Mouse (Mus musculus): ENCODE results near the gene Anxa5. TPM values are rescaled to one million over a fixed set of nuclear protein-coding genes. Genes with fewer than 3 reads are reported as not detected.

Gene Anxa5
- total and polyA plus RNA-seq, 3 experiments = 119 to 223 (median 131) TPM

GRCm38 (mm10) chr3:36511491-36511890 lies 35.8 kb upstream of the Anxa5 start:
- no peak overlapping the region for H3K27ac ChIP-seq
- intact Hi-C loops (cut with DNase I) = no loop called here
- no peaks in the 10 kb centered on the region for H3K27me3 ChIP-seq (ENCODE audit: control insufficient read depth, insufficient read depth, low read length)
- H3K4me3 ChIP-seq = no peak overlapping the region
- 78% methylated on average over 6 of the region's 6 CpGs for WGBS
- no peaks in the 10 kb centered on the region for H3K79me2 ChIP-seq (replicated peaks; ENCODE audit: control insufficient read depth, insufficient read depth, low read length)
- no peak for TF ChIP-seq EP300 (IDR thresholded peaks at IDR 0.05; ENCODE audit: insufficient read depth, low read depth, low read length)
- TF ChIP-seq POLR2A (IDR thresholded peaks at IDR 0.05; ENCODE audit: insufficient read depth, low read depth, low read length) = no peak
- no peak for TF ChIP-seq CTCF (IDR thresholded peaks at IDR 0.05)
- H3K36me3 ChIP-seq (ENCODE audit: control insufficient read depth, insufficient read depth, low read length) = no peaks in the 10 kb centered on the region
- no peak for DNase-seq
- H3K4me1 ChIP-seq (ENCODE audit: control insufficient read depth, insufficient read depth, low read length) = no peaks in the 10 kb centered on the region
- no peak overlapping the region for H3K9ac ChIP-seq (ENCODE audit: low read depth, low read length)

DNA sequence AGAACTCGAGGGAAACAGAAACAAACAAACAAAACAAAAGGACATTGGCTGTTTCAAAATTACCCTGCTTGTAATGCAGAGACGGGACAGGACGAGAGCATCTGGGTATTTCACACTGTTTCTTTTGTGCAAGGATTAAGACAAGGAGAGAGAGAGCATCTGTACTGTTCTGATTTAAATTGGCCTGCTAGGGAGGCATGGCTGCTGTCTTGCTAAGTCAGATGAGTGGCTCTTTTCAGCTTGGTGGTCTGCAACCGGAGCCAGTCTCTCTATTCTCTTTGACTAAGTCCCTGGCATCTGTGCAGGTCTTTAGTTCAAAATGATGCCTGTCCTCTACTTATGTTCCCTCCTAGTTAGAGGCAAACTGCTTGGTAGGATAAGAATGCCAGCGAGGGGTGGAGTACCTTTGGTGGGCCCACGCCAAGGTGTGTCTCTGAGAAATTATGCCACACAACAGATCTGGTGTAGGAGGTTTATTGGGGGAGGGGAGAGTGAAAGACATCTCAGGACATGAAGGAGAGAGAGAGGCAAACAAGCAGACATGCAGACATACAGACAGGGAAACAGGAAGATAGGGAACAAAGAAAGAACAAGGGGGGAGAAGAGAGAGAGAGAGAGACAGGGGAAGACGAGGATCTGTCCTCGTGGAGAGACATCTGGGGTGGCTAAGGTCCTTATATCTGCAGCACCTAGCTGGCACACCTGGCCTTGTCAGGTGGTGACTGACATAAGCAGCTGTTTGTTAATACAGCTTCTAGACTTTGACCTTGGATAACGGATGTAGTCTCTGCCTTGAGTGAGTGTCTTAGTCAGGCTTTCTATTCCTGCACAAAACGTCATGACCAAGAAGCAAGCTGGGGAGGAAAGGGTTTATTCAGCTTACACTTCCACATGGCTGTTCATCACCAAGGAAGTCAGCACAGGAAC lies 30.4 kb upstream of the Anxa5 start:
- no peak overlapping the region for H3K9ac ChIP-seq (ENCODE audit: low read depth, low read length)
- 65% methylated on average over 10 of the region's 10 CpGs for WGBS
- no peaks in the 10 kb centered on the region for H3K36me3 ChIP-seq (ENCODE audit: control insufficient read depth, insufficient read depth, low read length)
- intact Hi-C loops (cut with DNase I) = no loop called here
- no peaks in the 10 kb centered on the region for H3K27me3 ChIP-seq (ENCODE audit: control insufficient read depth, insufficient read depth, low read length)
- no peaks in the 10 kb centered on the region for H3K4me1 ChIP-seq (ENCODE audit: control insufficient read depth, insufficient read depth, low read length)
- TF ChIP-seq POLR2A (IDR thresholded peaks at IDR 0.05; ENCODE audit: insufficient read depth, low read depth, low read length) (no peak), EP300 (IDR thresholded peaks at IDR 0.05; ENCODE audit: insufficient read depth, low read depth, low read length) (no peak), CTCF (IDR thresholded peaks at IDR 0.05) (no peak)
- no peak for DNase-seq
- no peak overlapping the region for H3K4me3 ChIP-seq
- H3K27ac ChIP-seq = no peak overlapping the region
- H3K79me2 ChIP-seq (replicated peaks; ENCODE audit: control insufficient read depth, insufficient read depth, low read length) = no peaks in the 10 kb centered on the region

GRCm38 (mm10) chr3:36505306-36505705 lies 29.6 kb upstream of the Anxa5 start:
- no peaks in the 10 kb centered on the region for H3K27me3 ChIP-seq (ENCODE audit: control insufficient read depth, insufficient read depth, low read length)
- H3K79me2 ChIP-seq (replicated peaks; ENCODE audit: control insufficient read depth, insufficient read depth, low read length) = no peaks in the 10 kb centered on the region
- WGBS = 86% methylated on average over 8 of the region's 8 CpGs
- DNase-seq = no peak
- no peaks in the 10 kb centered on the region for H3K36me3 ChIP-seq (ENCODE audit: control insufficient read depth, insufficient read depth, low read length)
- no peak overlapping the region for H3K9ac ChIP-seq (ENCODE audit: low read depth, low read length)
- H3K4me3 ChIP-seq = no peak overlapping the region
- no peaks in the 10 kb centered on the region for H3K4me1 ChIP-seq (ENCODE audit: control insufficient read depth, insufficient read depth, low read length)
- TF ChIP-seq POLR2A (IDR thresholded peaks at IDR 0.05; ENCODE audit: insufficient read depth, low read depth, low read length) (no peak), EP300 (IDR thresholded peaks at IDR 0.05; ENCODE audit: insufficient read depth, low read depth, low read length) (no peak), CTCF (IDR thresholded peaks at IDR 0.05) (no peak)
- intact Hi-C loops (cut with DNase I) = no loop called here
- no peak overlapping the region for H3K27ac ChIP-seq

DNA sequence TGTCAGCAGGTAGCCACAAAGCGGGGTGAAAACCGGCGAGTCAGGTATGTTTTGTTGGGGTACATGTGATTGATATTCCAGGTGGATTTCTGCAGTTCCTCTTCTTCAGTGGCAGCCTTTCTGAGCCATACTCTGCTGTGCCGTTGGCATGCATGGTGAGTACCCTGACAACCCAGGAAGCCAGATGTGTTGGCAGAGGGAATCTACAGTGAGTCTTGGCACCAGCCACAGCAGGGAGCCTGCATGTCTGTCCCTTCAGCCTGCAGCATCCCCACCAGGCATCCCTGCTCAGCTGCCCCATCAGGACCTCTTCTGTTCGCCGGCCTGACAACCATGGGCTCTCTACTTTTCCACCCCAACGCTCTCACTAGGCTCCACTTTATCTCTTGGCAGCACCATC lies 25.9 kb upstream of the Anxa5 start:
- no peak for TF ChIP-seq POLR2A (IDR thresholded peaks at IDR 0.05; ENCODE audit: insufficient read depth, low read depth, low read length)
- TF ChIP-seq EP300 (IDR thresholded peaks at IDR 0.05; ENCODE audit: insufficient read depth, low read depth, low read length) = no peak
- no peak for TF ChIP-seq CTCF (IDR thresholded peaks at IDR 0.05)
- no peaks in the 10 kb centered on the region for H3K36me3 ChIP-seq (ENCODE audit: control insufficient read depth, insufficient read depth, low read length)
- intact Hi-C loops (cut with DNase I) = no loop called here
- H3K4me1 ChIP-seq (ENCODE audit: control insufficient read depth, insufficient read depth, low read length) = peaks cover 1% of the 10 kb centered on the region; the same call in 1 of the 2 replicates
- H3K9ac ChIP-seq (ENCODE audit: low read depth, low read length) = no peak overlapping the region
- no peaks in the 10 kb centered on the region for H3K79me2 ChIP-seq (replicated peaks; ENCODE audit: control insufficient read depth, insufficient read depth, low read length)
- WGBS = 68% methylated on average over 7 of the region's 7 CpGs
- H3K4me3 ChIP-seq = no peak overlapping the region
- no peak overlapping the region for H3K27ac ChIP-seq
- no peaks in the 10 kb centered on the region for H3K27me3 ChIP-seq (ENCODE audit: control insufficient read depth, insufficient read depth, low read length)
- no peak for DNase-seq

DNA sequence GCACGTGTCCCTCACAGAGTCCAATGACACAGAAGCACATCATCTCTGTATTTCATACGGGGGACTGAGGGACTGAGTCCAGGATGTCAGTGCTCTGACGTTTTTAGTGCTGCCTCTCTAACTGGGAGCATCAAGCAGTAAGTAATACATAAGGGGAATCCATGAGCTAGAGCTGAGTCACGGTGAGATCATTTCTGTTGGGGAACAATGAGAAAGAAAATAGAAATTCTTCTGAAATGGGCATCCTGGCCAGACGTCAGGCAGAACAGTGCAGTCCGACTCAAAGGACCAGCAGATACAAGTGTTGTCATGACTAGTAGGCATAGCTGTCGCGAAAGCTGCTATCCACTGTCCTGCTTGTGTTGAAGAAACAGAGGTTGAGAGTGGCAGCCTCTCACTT lies 25.3 kb upstream of the Anxa5 start:
- H3K79me2 ChIP-seq (replicated peaks; ENCODE audit: control insufficient read depth, insufficient read depth, low read length) = no peaks in the 10 kb centered on the region
- no peaks in the 10 kb centered on the region for H3K36me3 ChIP-seq (ENCODE audit: control insufficient read depth, insufficient read depth, low read length)
- H3K4me1 ChIP-seq (ENCODE audit: control insufficient read depth, insufficient read depth, low read length) = peaks cover 1% of the 10 kb centered on the region; the same call in 1 of the 2 replicates
- H3K4me3 ChIP-seq = no peak overlapping the region
- DNase-seq = no peak
- H3K27me3 ChIP-seq (ENCODE audit: control insufficient read depth, insufficient read depth, low read length) = no peaks in the 10 kb centered on the region
- H3K27ac ChIP-seq = no peak overlapping the region
- intact Hi-C loops (cut with DNase I) = no loop called here
- TF ChIP-seq CTCF (IDR thresholded peaks at IDR 0.05) = no peak
- no peak for TF ChIP-seq POLR2A (IDR thresholded peaks at IDR 0.05; ENCODE audit: insufficient read depth, low read depth, low read length)
- TF ChIP-seq EP300 (IDR thresholded peaks at IDR 0.05; ENCODE audit: insufficient read depth, low read depth, low read length) = no peak
- no peak overlapping the region for H3K9ac ChIP-seq (ENCODE audit: low read depth, low read length)
- WGBS = 63% methylated on average over 8 of the region's 8 CpGs

DNA sequence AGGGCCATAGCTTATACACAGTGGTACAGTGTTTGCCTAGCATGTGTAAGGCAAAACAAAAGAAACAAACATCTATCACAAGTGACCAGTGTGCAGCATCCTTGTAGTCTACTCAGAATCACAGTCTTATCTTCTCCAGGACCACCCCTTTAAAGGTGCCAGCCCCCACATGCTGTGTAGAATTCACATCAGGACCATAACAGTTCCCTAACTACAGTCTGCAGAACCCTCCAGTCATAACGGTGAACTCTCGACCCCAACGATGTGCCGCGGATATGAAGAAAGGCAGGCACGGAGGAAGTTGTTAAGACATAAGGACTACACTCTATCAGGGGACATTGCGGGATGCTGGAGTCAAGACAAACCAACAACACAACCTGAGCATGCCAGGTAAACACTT lies 23.7 kb upstream of the Anxa5 start:
- peaks cover 1% of the 10 kb centered on the region; the same call in 1 of the 2 replicates for H3K4me1 ChIP-seq (ENCODE audit: control insufficient read depth, insufficient read depth, low read length)
- intact Hi-C loops (cut with DNase I) = no loop called here
- no peaks in the 10 kb centered on the region for H3K79me2 ChIP-seq (replicated peaks; ENCODE audit: control insufficient read depth, insufficient read depth, low read length)
- H3K9ac ChIP-seq (ENCODE audit: low read depth, low read length) = no peak overlapping the region
- H3K36me3 ChIP-seq (ENCODE audit: control insufficient read depth, insufficient read depth, low read length) = no peaks in the 10 kb centered on the region
- WGBS = 90% methylated on average over 7 of the region's 7 CpGs
- H3K4me3 ChIP-seq = no peak overlapping the region
- H3K27me3 ChIP-seq (ENCODE audit: control insufficient read depth, insufficient read depth, low read length) = no peaks in the 10 kb centered on the region
- no peak for DNase-seq
- TF ChIP-seq CTCF (IDR thresholded peaks at IDR 0.05) (no peak), EP300 (IDR thresholded peaks at IDR 0.05; ENCODE audit: insufficient read depth, low read depth, low read length) (no peak), POLR2A (IDR thresholded peaks at IDR 0.05; ENCODE audit: insufficient read depth, low read depth, low read length) (no peak)
- H3K27ac ChIP-seq = no peak overlapping the region

Data from heart, adult 2 months (tissue).